Mouse (Mus musculus): ENCODE results near the gene Cplx1. TPM values are rescaled to one million over a fixed set of nuclear protein-coding genes. Genes with fewer than 3 reads are reported as not detected.

Gene Cplx1
- 2.3 and 2.7 TPM in 2 replicates for polyA plus RNA-seq (2015; fragmentation: Nextera tagmentation; extraction: Ambion mirVana)

DNA sequence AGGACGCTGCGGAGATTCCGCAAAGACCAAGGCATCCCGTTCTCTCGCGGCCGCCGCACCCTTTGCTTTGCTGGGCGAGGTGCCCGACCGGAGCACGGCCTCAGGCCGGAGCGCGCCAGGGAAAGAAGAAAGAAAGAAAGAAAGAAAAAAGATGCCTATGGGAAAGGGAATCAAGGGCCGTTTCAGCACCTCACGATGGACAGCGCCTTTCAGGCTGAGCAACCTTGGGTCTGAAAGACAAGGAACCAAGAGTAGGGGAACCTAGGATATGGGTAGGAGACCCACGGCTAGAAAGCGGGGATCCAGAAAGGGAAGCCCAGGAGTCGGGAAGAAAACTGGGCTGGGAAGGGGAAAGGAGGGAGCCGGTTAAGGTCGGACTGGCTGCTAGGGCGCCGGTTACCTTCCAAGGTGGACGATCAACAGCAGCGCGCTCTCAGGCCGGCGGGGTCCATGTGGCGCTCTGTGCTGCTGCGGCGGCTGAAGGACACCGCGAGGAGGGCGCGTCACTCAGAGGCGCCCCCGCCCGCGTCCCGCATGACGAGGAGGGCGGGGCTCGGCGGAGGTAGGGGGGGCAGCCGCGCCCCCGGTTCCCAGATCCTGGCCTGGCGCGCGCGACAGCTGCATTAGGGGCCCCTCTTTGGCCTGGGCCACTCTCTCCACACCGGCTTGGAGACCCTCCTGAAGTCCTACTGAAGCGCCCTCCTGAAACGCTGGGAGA lies at the start of gene Cplx1:
Gene Cplx1, minus strand, starts transcription at position 536 of the 718 bp plus-strand sequence.
- 1% methylated on average over 47 of the region's 56 CpGs for WGBS
- Histone ChIP-seq H3K27me3 (replicated peaks; ENCODE audit: control insufficient read depth, insufficient read depth, low read length) (peaks cover 24% of the 10 kb centered on the region), H3K36me3 (ENCODE audit: control insufficient read depth, insufficient read depth, low read length) (no peaks in the 10 kb centered on the region), H3K9me3 (ENCODE audit: control insufficient read depth, low read length) (no peaks in the 10 kb centered on the region), H3K9ac (ENCODE audit: low read depth, low read length) (0 out of 2 replicates have a peak within 1 kb of the TSS, but pooled peaks have one; percentile 7), H3K4me2 (ENCODE audit: low read depth, low read length) (peak within 1 kb of the TSS; percentile 63), H3K4me3 (ENCODE audit: low read length) (peak within 1 kb of the TSS; percentile 38), H3K27ac (ENCODE audit: low read length) (no peak within 1 kb of the TSS), H3K4me1 (ENCODE audit: control insufficient read depth, insufficient read depth, low read length) (peaks cover 8% of the 10 kb centered on the region)
- peak; percentile 80 for ATAC-seq

DNA sequence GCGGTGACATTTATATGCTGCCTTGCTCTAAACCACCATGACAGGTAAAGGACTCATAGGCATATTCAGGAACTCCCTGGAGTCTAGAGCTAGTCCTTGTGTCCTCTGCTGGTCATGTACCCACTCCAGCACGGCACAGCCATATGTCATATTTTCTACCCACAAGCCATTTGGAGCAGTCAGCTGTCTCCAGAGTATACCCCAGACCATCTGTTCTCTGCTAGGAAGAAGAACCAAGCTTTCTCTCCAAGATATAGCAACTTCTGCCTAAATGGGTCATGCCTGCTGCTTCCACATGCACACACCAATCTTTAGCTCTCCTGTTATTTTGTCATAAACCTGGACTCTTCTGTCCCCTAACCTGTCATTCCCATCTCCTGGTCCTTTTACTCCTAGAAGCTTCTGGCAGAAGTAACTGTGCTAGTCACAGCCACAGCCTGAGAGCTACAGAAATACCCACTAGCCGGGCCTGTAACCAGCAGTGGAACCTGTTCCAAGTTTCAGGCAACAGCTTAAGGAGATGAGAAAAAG lies 31.6 kb upstream of the Cplx1 start:
- H3K9me3 ChIP-seq (ENCODE audit: control insufficient read depth, low read length) = no peaks in the 10 kb centered on the region
- no peak overlapping the region for H3K4me3 ChIP-seq (ENCODE audit: low read length)
- H3K27me3 ChIP-seq (replicated peaks; ENCODE audit: control insufficient read depth, insufficient read depth, low read length) = no peaks in the 10 kb centered on the region
- H3K4me1 ChIP-seq (ENCODE audit: control insufficient read depth, insufficient read depth, low read length) = no peaks in the 10 kb centered on the region
- H3K27ac ChIP-seq (ENCODE audit: low read length) = no peak overlapping the region
- 96% methylated on average over 3 of the region's 3 CpGs for WGBS
- no peak overlapping the region for H3K9ac ChIP-seq (ENCODE audit: low read depth, low read length)
- peaks cover 14% of the 10 kb centered on the region for H3K36me3 ChIP-seq (ENCODE audit: control insufficient read depth, insufficient read depth, low read length)
- H3K4me2 ChIP-seq (ENCODE audit: low read depth, low read length) = no peak overlapping the region
- ATAC-seq = no peak

DNA sequence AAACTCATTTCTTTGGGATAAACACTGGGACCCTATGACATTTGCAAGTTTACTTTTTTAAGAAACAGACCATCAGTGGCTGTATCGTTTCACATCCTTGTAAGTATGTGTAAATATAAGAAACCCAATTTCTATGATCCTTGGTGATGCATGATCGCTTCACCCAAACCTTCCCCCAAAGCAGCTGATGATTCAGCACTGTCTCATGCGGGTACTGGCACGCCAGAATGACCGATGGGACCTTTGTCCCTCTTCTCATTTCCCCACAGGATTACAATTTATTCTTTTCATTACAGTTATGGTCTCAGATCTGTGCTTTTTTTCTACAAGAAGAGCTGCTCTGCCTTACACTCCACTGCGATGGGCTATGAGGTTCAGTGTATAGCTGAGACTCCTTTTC lies 23.2 kb upstream of the Cplx1 start:
- H3K27ac ChIP-seq (ENCODE audit: low read length) = no peak overlapping the region
- H3K4me3 ChIP-seq (ENCODE audit: low read length) = no peak overlapping the region
- no peaks in the 10 kb centered on the region for H3K9me3 ChIP-seq (ENCODE audit: control insufficient read depth, low read length)
- H3K4me1 ChIP-seq (ENCODE audit: control insufficient read depth, insufficient read depth, low read length) = no peaks in the 10 kb centered on the region
- WGBS = 82% methylated on average over 6 of the region's 6 CpGs
- H3K4me2 ChIP-seq (ENCODE audit: low read depth, low read length) = no peak overlapping the region
- ATAC-seq = no peak
- H3K27me3 ChIP-seq (replicated peaks; ENCODE audit: control insufficient read depth, insufficient read depth, low read length) = no peaks in the 10 kb centered on the region
- H3K36me3 ChIP-seq (ENCODE audit: control insufficient read depth, insufficient read depth, low read length) = peaks cover 42% of the 10 kb centered on the region
- no peak overlapping the region for H3K9ac ChIP-seq (ENCODE audit: low read depth, low read length)

DNA sequence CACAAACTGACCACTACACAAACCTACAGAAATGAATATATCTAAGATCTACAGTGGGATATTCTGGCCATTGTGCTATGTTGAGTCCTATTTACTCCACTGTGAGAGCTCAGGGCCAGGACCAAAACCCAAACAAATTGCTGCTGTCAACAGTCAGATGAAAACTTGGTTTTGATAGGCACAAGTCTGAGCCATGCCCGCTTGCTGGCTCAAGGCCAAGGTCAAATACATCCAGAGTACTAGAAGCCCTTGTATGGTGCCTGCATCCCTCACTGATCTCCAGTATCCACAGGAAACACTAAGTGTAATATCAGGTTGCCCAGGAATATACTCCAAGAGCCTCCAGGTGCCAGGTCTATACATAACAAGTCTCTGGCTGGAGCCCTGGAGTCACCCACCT lies 21.2 kb upstream of the Cplx1 start:
- peaks cover 39% of the 10 kb centered on the region for H3K36me3 ChIP-seq (ENCODE audit: control insufficient read depth, insufficient read depth, low read length)
- no peaks in the 10 kb centered on the region for H3K9me3 ChIP-seq (ENCODE audit: control insufficient read depth, low read length)
- 75% methylated on average over 1 of the region's 1 CpGs for WGBS
- no peak for ATAC-seq
- no peak overlapping the region for H3K9ac ChIP-seq (ENCODE audit: low read depth, low read length)
- no peak overlapping the region for H3K27ac ChIP-seq (ENCODE audit: low read length)
- no peaks in the 10 kb centered on the region for H3K27me3 ChIP-seq (replicated peaks; ENCODE audit: control insufficient read depth, insufficient read depth, low read length)
- H3K4me1 ChIP-seq (ENCODE audit: control insufficient read depth, insufficient read depth, low read length) = no peaks in the 10 kb centered on the region
- no peak overlapping the region for H3K4me2 ChIP-seq (ENCODE audit: low read depth, low read length)
- no peak overlapping the region for H3K4me3 ChIP-seq (ENCODE audit: low read length)

DNA sequence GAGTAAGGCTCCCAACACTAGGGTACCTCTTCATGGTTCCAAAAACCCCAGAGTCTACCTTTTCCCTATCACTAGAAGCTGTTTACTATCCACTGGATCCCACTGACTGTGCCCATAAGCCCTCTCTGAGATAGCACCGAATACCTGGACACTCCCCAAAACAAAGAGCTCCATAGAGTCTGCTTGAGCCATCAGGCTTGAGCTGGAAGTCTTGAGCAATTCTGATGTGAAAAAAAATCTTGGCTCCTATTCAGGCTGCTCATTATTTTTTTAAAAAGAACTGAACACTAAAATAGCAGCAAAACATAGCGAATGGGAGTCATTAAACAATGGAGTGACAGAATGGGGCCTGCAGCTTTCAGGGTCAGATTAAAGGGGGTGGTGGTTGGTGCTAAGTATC lies 17.3 kb upstream of the Cplx1 start:
- no peaks in the 10 kb centered on the region for H3K4me1 ChIP-seq (ENCODE audit: control insufficient read depth, insufficient read depth, low read length)
- no peak overlapping the region for H3K27ac ChIP-seq (ENCODE audit: low read length)
- H3K4me2 ChIP-seq (ENCODE audit: low read depth, low read length) = no peak overlapping the region
- H3K36me3 ChIP-seq (ENCODE audit: control insufficient read depth, insufficient read depth, low read length) = peaks cover 31% of the 10 kb centered on the region
- 92% methylated on average over 2 of the region's 2 CpGs for WGBS
- H3K27me3 ChIP-seq (replicated peaks; ENCODE audit: control insufficient read depth, insufficient read depth, low read length) = no peaks in the 10 kb centered on the region
- H3K9ac ChIP-seq (ENCODE audit: low read depth, low read length) = no peak overlapping the region
- H3K4me3 ChIP-seq (ENCODE audit: low read length) = no peak overlapping the region
- no peaks in the 10 kb centered on the region for H3K9me3 ChIP-seq (ENCODE audit: control insufficient read depth, low read length)
- no peak for ATAC-seq

DNA sequence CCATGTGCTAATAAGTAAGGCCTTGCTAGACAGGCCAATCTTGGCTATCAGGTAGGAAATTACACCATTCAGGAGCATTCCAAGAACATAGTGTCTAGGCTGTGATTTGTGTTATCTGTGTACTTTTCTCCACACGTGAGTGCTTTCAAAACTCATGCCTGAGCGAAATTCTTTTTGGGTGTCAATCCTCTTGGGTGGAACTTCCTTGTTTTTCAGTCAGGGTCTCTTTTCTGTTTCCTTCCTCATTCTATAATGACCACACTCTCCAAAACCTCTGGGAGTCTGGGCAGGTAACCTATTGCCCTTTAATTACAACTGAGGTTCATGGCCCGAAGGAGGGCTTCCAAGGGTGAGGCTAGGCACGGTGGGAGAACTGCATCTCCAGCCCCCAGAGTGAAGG lies 16.7 kb upstream of the Cplx1 start:
- no peak overlapping the region for H3K27ac ChIP-seq (ENCODE audit: low read length)
- 85% methylated on average over 4 of the region's 4 CpGs for WGBS
- ATAC-seq = no peak
- H3K36me3 ChIP-seq (ENCODE audit: control insufficient read depth, insufficient read depth, low read length) = peaks cover 26% of the 10 kb centered on the region
- H3K4me2 ChIP-seq (ENCODE audit: low read depth, low read length) = no peak overlapping the region
- H3K9ac ChIP-seq (ENCODE audit: low read depth, low read length) = no peak overlapping the region
- H3K27me3 ChIP-seq (replicated peaks; ENCODE audit: control insufficient read depth, insufficient read depth, low read length) = no peaks in the 10 kb centered on the region
- no peaks in the 10 kb centered on the region for H3K4me1 ChIP-seq (ENCODE audit: control insufficient read depth, insufficient read depth, low read length)
- no peaks in the 10 kb centered on the region for H3K9me3 ChIP-seq (ENCODE audit: control insufficient read depth, low read length)
- H3K4me3 ChIP-seq (ENCODE audit: low read length) = no peak overlapping the region

DNA sequence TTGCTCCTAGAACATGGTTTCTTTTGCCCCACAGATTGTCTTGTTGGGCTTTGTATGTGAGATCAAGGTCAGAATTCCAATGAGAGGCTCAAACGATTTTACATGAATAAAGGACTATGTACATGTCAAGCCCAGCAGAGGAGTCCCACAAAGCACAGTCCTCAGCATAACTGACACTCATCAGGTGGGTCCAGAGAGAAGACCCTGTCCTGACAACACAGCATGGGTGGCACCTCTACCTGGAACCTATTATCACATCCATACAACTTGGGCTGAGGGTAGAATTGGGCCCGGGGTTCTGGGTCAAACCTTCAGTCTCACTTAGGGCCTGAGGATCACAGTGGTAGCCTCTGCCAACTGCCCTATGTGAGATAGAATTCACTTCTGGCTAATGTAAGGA lies 15.6 kb upstream of the Cplx1 start:
- Histone ChIP-seq H3K9ac (ENCODE audit: low read depth, low read length) (no peak overlapping the region), H3K4me3 (ENCODE audit: low read length) (no peak overlapping the region), H3K27me3 (replicated peaks; ENCODE audit: control insufficient read depth, insufficient read depth, low read length) (no peaks in the 10 kb centered on the region), H3K4me1 (ENCODE audit: control insufficient read depth, insufficient read depth, low read length) (no peaks in the 10 kb centered on the region), H3K4me2 (ENCODE audit: low read depth, low read length) (no peak overlapping the region), H3K36me3 (ENCODE audit: control insufficient read depth, insufficient read depth, low read length) (peaks cover 20% of the 10 kb centered on the region; the same call in 1 of the 2 replicates), H3K9me3 (ENCODE audit: control insufficient read depth, low read length) (no peaks in the 10 kb centered on the region), H3K27ac (ENCODE audit: low read length) (no peak overlapping the region)
- 85% methylated on average over 2 of the region's 2 CpGs for WGBS
- ATAC-seq = no peak

DNA sequence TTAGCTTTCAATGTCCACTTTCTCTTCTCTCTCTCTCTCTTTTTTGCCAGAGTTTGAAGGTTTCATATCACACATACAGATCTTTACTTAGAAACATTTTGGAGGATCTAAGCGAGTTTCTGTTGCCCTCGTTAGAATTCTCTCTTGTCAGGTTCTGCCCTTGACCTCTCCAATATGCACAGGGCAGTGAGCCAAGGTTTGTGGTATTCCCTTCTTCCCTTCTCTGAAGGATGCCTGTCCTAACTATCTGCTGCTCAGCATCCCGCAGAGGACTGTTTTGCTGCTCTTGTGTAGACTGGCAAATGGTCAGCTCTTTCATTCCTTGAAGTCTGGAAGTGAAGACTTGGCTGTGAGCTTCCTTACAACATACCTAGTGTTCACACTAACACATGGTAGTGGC lies 14.5 kb upstream of the Cplx1 start:
- Histone ChIP-seq H3K27me3 (replicated peaks; ENCODE audit: control insufficient read depth, insufficient read depth, low read length) (no peaks in the 10 kb centered on the region), H3K9me3 (ENCODE audit: control insufficient read depth, low read length) (no peaks in the 10 kb centered on the region), H3K4me1 (ENCODE audit: control insufficient read depth, insufficient read depth, low read length) (no peaks in the 10 kb centered on the region), H3K4me3 (ENCODE audit: low read length) (no peak overlapping the region), H3K4me2 (ENCODE audit: low read depth, low read length) (no peak overlapping the region), H3K9ac (ENCODE audit: low read depth, low read length) (no peak overlapping the region), H3K36me3 (ENCODE audit: control insufficient read depth, insufficient read depth, low read length) (peaks cover 14% of the 10 kb centered on the region; the same call in 1 of the 2 replicates), H3K27ac (ENCODE audit: low read length) (no peak overlapping the region)
- no peak for ATAC-seq
- 83% methylated on average over 3 of the region's 3 CpGs for WGBS

DNA sequence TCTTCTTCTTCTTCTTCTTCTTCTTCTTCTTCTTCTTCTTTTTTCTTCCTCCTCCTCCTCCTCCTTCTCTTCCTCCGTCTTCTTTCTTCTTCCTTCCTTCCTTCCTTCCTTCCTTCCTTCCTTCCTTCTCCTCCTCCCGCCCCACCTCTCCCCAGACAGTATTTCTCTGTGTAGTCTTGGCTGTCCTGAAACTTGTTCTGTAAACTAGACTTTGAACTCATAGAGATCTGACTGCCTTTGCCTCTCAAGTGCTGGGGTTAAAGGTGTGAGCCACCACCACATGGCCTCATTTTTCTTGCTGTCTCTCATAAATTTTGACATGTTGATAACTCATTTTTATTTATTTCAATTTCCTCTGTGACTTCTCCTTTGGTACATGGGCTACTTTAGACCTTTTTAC lies 12.7 kb upstream of the Cplx1 start:
- 69% methylated on average over 2 of the region's 2 CpGs for WGBS
- H3K4me2 ChIP-seq (ENCODE audit: low read depth, low read length) = no peak overlapping the region
- no peaks in the 10 kb centered on the region for H3K9me3 ChIP-seq (ENCODE audit: control insufficient read depth, low read length)
- no peak overlapping the region for H3K27ac ChIP-seq (ENCODE audit: low read length)
- H3K27me3 ChIP-seq (replicated peaks; ENCODE audit: control insufficient read depth, insufficient read depth, low read length) = no peaks in the 10 kb centered on the region
- H3K4me1 ChIP-seq (ENCODE audit: control insufficient read depth, insufficient read depth, low read length) = no peaks in the 10 kb centered on the region
- H3K4me3 ChIP-seq (ENCODE audit: low read length) = no peak overlapping the region
- ATAC-seq = peak; percentile 80
- 0 out of 2 replicates have a peak, but pooled peaks cover 3% of the 10 kb centered on the region for H3K36me3 ChIP-seq (ENCODE audit: control insufficient read depth, insufficient read depth, low read length)
- H3K9ac ChIP-seq (ENCODE audit: low read depth, low read length) = no peak overlapping the region

All from intestine, embryonic 16.5 days (tissue).